Mouse (Mus musculus) cerebellum, adult 11-12 months (tissue): ENCODE results near the gene Vwce.

Experiments used
- DNase-seq: peaks from one replicate; pipeline ENCODE4 v3.0.0; 2022

Gene Vwce

DNA sequence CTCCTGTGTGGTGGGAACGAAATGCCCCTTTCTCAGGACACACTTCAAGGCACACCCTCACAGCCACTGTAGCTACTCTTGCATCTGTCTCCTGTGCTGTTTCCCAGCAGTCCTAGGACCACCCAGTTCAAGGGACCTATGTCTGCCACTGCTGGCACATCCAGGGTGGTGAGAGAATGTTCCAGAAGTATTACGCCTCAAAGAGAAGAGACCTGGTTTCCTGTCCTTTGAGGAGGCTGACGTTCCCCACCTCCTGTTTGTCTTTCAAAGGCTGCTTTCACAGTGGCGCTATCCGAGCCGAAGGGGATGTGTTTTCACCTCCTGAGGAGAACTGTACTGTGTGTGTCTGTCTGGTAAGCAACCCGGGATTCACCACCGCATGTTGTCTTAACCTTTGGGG is 14.1 kb downstream of the Vwce start:
- DNase-seq, result no peak

DNA sequence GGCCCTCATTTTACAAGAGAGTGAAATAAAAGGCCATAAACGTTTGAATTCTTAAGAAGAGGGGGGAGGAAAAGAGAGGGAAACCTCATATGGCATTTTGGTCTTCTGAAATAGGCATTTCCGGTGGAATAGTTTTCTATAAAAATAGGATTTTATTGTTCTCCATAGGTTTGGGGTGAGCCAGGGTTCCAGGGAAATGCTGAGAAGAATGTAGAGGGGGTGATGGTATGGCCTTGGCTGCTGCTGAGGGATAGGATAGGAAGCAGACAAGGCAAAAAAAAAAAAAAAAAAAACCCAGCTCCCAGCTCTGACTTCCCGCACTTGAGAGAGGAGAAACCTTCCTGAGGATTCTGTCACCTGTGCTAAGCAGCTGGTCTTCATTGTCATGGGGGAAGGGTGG is 22.0 kb downstream of the Vwce start:
- no peak for DNase-seq

DNA sequence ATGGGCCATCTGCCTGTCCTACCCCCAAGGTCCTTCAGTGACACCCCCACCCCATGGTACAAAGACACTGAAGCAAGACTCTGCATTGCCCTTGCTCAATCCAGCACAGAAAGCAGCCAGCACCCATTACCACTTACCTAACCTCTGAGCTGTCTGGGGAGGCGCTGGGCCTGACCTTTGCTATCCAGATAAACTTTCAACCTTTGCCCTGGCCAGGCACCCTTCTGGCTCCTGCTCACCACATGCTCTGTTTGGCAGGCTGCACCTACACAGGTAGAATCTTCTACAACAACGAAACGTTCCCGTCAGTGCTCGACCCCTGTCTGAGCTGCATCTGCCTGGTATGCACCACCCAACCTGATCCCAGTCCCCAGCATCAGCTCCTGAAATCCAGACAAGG is 23.7 kb downstream of the Vwce start:
- DNase-seq, result no peak

DNA sequence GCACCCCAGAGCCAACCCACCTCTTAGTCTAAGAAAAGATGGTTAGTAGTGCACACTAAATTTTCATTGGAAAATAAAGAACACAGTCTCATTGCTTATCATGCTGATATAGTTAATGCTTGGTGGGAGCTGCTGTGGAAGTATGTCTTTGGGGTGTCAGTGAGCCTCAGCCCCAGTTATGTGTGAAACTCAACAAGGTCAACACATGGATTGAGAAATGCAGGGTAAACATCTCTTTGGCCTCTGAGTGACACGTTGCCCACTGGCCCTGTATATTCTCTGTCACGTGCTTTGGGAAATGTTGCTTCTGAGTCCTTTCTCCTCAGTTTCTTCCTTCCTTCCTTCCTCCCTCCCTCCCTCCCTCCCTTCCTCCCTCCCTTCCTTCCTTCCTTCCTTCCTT is 24.4 kb downstream of the Vwce start:
- DNase-seq, result no peak

DNA sequence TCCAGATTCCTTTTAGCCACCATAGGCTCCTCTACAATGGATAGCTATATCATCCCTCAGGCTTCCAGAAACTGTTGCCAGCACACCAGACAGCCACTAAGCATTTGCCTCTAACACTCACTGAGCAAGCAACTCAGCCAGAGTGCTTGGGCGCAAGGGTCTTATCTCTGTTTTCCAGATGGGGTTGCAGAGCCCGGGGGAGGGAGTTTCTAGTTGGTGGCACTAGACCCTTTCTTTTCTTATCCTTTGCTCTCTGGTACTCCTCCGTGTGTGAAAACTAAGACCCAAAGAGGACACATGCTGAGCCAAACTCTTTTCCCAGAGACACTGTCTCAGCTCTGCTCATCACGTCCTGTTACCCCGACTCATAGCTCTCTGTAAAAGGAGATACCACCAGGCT is 27.4 kb downstream of the Vwce start:
- DNase-seq, result no peak

DNA sequence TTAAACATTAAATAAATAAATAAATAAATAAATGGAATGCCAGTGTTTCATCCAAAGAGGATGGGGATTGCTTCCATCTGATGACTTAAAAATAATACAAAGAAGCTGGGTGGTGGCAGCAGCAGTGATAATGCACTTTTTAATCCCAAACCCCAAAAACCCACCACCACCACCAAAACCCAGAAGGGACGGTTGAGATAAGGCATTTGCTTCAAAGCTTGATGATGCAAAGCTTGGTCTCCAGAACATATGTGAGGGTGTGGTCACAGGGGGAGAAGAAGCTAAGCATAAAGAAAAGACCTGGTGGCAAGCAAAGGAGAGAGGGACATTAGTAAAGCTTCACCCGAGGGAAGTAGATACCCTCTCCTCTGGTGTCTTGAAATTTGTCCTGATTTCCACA is 27.9 kb downstream of the Vwce start:
- no peak for DNase-seq

DNA sequence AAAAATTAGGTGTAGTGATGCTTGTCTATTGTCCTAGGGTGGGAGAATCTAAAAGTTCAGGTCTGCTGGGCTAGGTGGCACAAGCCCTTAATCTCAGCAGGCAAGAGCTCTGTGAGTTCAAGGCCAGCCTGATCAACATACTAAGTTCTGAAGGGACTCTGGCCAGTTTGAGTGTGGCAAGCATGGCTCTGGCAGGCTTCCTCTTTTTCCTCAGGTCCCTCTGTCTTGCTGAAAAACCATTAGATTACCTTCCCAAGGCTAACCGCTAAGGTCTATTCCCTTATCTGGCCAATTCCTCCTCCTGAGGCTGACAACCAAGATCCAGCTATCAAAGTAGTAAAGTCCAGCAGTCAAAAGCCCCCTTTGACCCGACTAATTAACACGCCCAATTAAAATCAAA is 28.7 kb downstream of the Vwce start:
- no peak for DNase-seq

DNA sequence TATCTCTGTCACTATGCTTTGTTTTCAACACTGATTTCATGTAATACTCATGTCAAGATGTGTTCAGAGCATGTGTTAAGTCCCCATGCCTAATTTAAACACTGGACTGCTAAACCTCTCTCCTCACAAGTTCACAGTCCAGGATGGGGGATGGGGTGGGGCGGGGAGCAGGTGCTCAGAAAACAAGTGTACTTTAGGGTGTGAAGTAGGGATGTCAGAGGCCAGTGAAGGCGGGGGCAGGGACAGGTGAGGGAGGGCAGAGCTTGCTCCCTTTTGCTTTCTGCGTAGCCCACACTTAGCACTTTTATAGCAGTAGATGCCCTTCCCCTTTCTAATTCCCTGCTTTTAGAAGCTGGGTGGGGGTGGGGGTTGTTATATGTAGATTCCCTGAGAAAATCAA is 31.1 kb downstream of the Vwce start:
- DNase-seq, result no peak

DNA sequence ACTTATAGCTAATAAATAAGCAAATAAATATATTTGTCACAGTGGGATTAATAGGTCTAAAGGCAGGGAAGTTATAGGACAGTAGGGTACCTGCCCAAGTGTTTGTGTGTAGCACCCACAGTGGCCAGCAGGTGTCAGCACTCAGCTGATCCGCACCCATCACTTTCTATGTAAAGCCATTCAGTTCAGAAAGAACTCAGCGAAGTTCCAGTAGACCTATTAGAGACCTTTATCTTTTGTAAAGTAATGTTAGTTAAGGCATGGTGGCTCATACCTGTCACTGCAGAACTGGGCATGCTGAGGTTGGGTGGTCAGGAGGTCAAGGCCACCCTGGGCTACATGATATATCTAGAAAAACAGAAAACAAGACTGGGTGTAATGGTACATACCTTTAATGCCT is 31.5 kb downstream of the Vwce start:
- no peak for DNase-seq

DNA sequence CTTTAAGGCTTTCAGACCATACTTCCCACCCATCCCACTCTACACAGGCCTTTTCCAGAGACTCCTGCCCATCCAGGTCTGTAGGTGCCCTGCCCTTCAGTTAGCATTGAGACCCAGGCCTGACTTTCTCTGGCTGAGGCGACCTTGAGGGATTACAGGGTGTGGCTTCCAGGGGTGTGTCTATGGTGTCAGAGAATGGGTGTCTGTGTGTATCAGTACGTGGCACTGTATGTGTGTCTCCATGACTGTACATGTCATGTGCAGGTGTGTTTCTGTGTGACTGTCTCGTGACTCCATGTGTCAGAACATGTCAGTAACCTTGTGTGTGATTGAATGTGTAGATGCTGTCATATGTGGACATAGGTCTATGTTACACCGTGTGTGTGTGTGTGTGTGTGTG is 37.3 kb downstream of the Vwce start:
- no peak for DNase-seq

DNA sequence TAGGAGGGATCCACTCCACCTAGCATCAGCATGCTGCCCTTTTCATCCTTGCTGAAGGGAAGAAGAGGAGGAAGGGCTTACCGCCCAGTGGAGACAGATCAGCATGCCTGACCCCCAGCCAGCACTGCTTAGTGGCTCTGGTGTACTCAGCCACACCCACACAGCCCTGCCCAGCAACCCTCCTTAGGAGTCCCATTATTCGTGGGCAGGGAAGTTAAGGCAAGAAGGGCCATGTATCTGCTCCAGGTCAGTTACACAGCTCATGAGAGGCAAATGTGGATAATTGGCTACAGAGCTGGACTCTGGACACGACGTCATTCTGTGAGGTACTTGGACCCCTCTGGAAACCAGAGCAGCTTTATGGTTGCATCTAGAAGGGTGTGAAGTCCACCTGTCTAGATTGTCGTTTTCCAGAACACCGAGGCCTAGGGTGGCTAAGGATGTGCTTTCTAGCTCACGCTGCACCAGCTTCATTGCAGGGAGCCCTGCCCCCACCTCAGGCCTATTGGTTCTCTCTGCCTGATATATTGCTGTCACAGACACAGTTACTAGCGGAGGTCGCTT is 37.9 kb downstream of the Vwce start:
- DNase-seq, result no peak

DNA sequence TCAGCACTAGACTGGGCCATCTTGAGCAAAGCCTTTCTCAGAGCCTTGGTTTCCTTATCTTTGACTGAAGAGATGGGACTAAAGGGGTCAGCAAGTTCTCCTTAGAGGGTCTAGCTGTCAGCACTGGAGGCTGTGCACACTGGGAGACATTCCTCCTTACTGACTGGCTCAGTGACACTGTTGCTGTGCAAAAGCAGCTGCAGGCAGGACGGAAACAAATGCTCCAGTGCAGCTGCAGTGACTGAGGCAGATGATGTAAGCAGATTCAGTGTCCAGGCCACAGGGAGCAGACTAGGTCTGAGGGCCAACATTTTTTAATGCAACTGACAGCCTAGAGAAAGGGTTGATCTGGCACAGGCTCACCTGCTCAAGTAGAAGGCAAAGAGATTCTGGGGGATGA is 39.3 kb downstream of the Vwce start:
- DNase-seq, result no peak

DNA sequence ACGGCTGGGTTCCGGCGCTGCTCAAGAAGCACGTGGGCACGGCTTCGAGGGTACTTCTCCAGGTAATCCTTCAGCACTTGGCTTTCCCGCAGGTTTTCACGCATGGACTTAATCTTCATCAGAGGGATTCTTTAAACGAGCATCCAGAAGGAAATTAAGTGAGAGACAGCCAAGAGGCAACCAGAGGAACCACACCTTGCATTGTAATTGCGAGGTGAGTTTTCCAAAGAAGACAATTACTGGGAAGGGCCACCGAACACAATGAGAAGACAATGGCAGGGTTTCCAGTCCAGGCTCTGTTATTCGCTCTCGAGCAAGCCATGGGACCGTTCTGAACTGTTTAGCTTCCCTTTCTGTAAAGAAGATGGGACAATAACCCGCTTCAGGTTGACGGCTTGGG is 42.6 kb downstream of the Vwce start:
- peak; percentile 14 for DNase-seq

DNA sequence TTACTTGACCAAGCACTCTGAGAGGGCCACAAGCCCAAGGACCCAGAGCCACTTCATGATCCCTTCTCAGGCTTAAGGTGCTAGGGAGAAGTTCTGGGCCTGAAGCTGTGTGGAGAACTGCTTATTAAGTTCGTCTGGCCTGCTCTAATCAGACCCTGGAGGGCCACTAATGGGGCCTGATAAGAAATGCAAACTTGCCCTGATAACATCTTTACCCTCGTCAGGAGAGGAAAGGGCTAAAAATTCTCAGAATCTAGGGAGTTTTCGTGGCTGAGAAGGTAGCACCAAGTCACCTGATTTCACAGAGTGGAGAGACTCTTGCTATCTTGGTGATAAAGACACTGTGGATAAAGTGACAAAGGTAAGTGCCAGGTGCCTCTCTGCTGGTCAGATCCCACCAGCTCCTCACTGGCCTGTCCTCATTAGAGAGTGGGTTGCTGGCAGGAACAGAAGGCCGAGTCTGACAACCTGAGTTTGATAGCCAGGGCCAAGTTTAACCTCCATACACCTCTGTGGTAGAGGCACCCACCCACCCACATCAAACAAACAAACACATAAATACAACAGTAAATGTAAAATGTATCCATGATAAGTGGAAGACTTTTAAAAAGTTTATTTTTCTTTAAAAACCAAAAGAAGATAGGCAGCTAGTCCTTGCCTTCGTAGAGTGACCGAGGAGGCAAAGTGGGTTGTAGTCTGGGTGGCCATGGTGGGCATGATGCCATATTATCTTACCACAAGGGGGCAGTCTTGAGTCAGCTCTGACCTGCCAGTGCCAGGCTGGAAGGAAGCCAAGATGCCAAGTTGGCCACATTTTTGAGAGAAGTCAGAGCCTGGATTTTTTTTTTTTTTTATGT is 44.1 kb downstream of the Vwce start, which contains the start of gene Pga5:
TSS of gene Pga5 (minus strand) at position 157 of the 857 bp plus-strand sequence.
- DNase-seq, result peak; percentile 84

DNA sequence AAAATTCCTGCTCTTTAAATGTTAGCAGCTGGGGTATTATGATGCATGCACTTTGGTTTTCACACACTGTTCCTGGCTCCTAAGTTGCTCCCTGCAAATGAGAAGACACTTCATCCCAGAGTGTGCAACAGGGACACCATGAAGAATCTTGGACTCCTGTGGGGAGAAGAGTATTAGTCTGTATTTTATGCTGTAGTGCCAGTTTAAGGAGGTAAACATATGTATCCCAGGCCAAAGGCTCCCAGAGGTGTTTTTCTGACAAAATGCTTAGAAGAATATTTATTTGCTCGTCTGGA is 44.7 kb downstream of the Vwce start:
- DNase-seq, result no peak

DNA sequence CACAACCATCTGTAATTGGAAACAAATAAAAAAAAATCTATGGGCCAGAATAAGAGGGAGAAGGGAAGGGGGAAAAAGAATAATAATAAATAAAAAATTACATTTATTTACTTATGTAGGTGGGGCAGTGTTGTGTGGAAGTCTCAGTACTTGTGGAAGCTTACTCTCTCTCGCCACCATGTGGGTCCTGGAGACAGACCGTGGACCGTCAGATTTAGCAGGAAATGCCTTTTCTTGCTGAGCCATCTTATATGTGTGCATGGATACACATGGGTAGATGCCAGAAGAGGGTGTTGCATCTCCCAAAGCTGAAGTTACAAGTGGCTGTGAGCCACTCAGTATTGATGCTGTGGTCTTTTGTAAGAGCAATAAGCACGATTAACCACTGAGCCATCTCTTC is 47.6 kb downstream of the Vwce start:
- no peak for DNase-seq

DNA sequence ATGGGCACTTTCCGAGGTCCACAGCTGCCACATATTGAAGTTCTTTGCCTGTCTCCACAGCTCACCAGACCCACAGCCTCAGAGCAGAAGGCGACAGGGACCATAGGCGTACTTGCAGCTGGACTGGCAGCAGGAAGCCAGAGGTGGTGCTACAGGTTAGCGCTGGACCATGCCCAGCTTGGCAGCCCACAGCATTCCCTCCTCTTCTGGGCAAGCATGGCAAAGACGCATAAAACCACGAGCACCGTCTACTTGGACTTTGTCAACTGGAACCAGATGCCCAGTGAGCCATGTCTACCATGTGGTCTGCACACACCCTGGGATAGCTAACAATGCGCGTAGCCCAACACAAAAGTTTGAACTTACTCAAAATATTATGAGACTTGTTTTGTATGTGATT is 51.1 kb downstream of the Vwce start:
- DNase-seq, result peak; percentile 48

DNA sequence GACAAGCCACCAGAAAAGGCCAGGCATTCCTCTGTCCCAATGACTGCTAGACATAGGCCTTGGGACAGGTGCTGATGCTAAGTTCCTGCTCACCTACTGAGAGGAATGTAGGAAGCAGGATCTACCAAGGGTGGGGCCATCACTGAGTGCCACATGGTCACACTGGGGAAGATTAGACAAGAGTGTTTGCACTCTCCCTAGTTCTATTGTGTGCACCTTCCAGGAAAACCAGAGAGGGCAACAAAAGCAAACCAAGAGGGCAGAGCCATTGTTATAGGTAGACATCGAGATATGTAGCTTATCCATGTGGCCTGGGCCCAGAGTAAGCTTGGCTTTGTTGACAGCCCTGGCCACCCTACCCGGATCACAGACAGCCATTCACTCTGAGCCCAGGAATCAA is 51.7 kb downstream of the Vwce start:
- DNase-seq, result peak; percentile 10

DNA sequence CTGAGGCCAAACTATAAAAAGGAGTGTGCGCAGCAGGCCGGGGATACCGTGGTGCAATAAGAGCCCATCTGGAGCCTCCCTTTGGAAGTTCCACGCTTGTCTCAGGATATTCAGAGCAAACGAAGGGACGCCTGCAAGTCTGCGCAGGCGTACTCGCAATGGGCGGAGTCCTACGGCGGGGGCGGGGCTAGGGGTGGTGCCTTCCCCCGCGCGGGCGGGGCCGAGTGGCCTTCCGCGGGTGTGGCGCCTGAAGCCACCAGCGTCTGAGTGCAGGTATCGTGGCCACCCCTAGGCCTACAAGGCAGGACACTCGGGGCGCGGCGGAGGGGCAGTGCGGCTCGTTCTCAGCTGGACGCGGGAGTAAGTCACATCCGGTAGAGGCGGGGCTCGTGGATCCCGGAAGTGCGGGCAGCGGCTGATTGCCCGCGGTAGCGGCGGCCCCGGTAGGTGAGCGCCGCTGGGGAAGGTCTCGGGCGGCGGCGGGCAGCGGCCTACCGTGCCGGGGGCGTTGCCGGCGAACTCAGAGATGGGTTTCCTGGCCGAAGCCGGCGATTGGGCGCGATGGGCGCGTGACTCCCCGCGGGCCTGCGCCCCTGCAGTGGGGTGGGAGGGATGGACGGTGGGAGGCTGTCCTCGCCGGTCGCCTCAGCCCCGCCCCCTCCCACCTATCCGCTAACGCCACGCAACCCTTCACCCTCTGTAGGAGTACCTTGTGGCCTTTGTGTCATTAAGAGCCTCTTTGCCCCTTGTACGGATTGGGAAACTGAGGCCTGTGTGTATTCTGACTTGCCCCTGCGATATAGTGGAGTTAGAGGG is 54.7 kb downstream of the Vwce start, which contains the start of gene Vps37c:
TSS of gene Vps37c (plus strand) at position 199 of the 816 bp plus-strand sequence.
- peak; percentile 93 for DNase-seq

DNA sequence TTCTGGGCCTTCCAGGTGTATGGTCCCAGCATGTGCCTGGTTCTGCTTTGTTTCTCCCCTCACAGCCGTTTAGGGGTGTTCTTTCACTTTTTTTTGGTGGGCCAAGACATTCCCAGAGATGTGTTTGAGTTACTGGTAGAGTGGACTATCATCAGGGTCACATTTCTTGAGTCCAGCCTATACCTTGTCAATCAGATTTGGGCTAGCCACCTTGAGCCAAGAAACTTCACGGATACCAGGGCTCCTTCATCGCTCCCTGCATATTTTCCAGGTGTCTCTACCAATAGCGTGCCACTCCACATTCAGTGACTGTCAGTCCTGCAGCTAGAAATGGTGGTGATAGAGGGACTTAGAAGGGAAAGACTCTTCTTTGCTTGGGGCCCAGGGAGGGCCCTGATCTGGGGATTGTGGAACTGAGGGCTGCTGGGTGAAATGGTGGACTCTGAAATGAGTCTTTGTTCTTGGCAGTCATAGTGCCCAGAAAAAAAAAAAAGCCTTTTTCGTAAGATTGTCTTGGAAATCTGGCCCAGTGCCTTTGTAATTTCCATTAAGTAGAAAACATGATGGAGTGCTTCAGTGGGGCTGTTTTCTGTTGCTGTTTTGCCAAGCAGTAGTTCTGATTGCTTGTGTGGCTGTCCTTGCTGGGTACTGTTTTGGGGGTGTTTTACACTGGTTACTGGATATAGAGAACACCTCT is 55.6 kb downstream of the Vwce start:
- peak; percentile 30 for DNase-seq

DNA sequence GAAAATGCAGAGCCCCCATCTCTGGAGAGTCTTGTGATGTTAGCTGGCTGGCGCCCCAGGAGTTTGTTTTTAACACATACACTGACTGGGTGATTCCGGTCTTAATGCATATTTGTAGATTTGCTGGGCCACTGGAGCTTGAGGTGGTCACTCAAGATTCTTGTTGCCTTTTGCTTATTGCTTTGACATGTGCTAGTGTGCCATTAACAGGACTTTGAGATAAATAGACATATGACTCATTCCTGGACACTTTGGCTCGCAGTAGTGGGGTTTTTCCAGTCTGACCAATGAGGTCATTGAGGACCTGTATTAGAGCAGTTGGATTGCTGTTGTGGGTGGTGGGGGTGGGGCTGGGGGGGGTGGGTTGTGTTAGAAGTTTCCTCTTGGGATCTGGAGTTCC is 56.3 kb downstream of the Vwce start:
- peak; percentile 33 for DNase-seq

DNA sequence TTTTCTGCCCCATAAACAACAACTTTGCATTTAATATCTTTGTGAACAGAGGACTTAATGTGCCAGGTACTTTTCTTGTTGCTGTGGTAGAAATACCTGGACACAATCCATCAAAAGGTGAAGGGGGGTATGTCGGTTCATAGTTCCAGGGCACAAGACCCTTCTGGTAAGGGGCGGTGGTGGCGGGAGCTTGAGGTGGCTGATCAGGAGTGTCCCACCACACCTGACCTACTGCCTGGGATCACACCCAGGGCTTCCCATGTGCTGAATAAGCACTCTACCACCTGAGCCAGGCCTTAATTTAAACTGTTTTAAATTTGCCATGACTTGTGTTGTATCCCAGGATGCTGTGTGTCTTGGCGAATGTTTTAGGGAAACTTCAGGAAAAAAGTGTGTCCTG is 57.1 kb downstream of the Vwce start:
- peak; percentile 33 for DNase-seq

DNA sequence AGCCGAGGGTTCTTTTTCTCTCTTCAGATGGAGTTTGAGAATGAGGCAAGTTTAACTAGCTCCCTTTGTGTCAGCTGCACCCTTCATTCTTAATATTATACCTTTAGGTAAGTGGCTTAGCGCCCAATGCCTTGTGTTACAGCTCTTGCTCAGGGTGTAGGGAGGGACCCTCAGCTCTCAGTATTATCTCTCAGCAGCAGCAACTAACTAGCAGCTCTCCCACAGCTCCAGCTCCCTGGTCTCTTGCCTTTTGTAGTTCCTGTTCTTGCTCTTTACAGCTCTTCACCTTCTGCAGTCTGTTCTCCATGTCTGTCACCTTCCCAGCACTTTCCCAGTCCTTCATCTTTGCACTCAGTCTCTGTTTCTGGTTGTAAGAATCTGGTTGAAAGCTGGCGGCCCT is 57.6 kb downstream of the Vwce start:
- DNase-seq, result peak; percentile 10
